Mouse (Mus musculus) adrenal gland, postnatal 10 days (tissue): ENCODE data around the gene Prlhr. TPM values are rescaled to one million over a fixed set of nuclear protein-coding genes. Genes with fewer than 3 reads are reported as not detected.
A peak's percentile ranks its signal among the peaks of the same experiment; 100 is the strongest.

ENCODE experiments used
- DNase-seq: peaks from one replicate; pipeline ENCODE4 v3.0.0; 2021; ENCODE audit warnings: mixed read lengths
- long read RNA-seq, 2 experiments: library from polyadenylated mRNA; stranded (forward); transcript quantifications; one replicate each; pipeline ENCODE4 v2.0.0; 2021
- total RNA-seq, 2 experiments: library from RNA; stranded (reverse); gene quantifications; 2 replicates each; pipeline ENCODE4 v1.2.3; 2021

Gene Prlhr
- 1 to 10 TPM; 1.0 to 2.7 TPM for total RNA-seq
- long read RNA-seq, experiment 1, partial matches to known transcripts: 0 of 1 reads
- long read RNA-seq, experiment 1, other reads (novel, unspliced or antisense): 0 of 1 reads
- long read RNA-seq, experiment 2: 0 reads

- DNase-seq: no peak
These were observed at the start of gene Prlhr for GRCm38 (mm10) chr19:60468254-60468762. Gene Prlhr (minus strand): TSS chr19:60468304.

- DNase-seq: no peak
These were observed 47.0 kb upstream of the Prlhr start for GRCm38 (mm10) chr19:60515064-60515463.

GRCm38 (mm10) chr19:60513431-60513830 is 45.3 kb upstream of the Prlhr start:
- peak; percentile 43 for DNase-seq

- no peak for DNase-seq
These were observed 32.1 kb upstream of the Prlhr start for GRCm38 (mm10) chr19:60500209-60500608.

- peak; percentile 6 for DNase-seq
These were observed 29.1 kb upstream of the Prlhr start for GRCm38 (mm10) chr19:60497171-60497570.

- no peak for DNase-seq
These were observed 27.7 kb upstream of the Prlhr start for GRCm38 (mm10) chr19:60495772-60496171.

- peak; percentile 41 for DNase-seq
These were observed 21.5 kb upstream of the Prlhr start for GRCm38 (mm10) chr19:60489566-60489965.

GRCm38 (mm10) chr19:60485261-60485660 is 17.2 kb upstream of the Prlhr start:
- no peak for DNase-seq

- no peak for DNase-seq
These were observed 10.8 kb upstream of the Prlhr start for GRCm38 (mm10) chr19:60478859-60479258.

GRCm38 (mm10) chr19:60477788-60478187 is 9.7 kb upstream of the Prlhr start:
- DNase-seq: no peak

- DNase-seq: peak; percentile 84
These were observed 742 bp upstream of the Prlhr start for GRCm38 (mm10) chr19:60468846-60469245.

GRCm38 (mm10) chr19:60467588-60468007 is 506 bp downstream of the Prlhr start:
- no peak for DNase-seq

- DNase-seq: peak; percentile 82
These were observed 1.0 kb downstream of the Prlhr start for GRCm38 (mm10) chr19:60466953-60467570.

- peak; percentile 12 for DNase-seq
These were observed 2.4 kb downstream of the Prlhr start for GRCm38 (mm10) chr19:60465726-60466125.

- peak; percentile 90 for DNase-seq
These were observed 4.2 kb downstream of the Prlhr start for GRCm38 (mm10) chr19:60463896-60464295.

- no peak for DNase-seq
These were observed 4.7 kb downstream of the Prlhr start for GRCm38 (mm10) chr19:60463440-60463839.

GRCm38 (mm10) chr19:60461476-60461875 is 6.6 kb downstream of the Prlhr start:
- DNase-seq: no peak

GRCm38 (mm10) chr19:60459680-60460079 is 8.4 kb downstream of the Prlhr start:
- DNase-seq: no peak

GRCm38 (mm10) chr19:60459071-60459470 is 9.0 kb downstream of the Prlhr start:
- DNase-seq: no peak

GRCm38 (mm10) chr19:60455791-60456190 is 12.3 kb downstream of the Prlhr start:
- no peak for DNase-seq

GRCm38 (mm10) chr19:60440531-60440930 is 27.6 kb downstream of the Prlhr start:
- no peak for DNase-seq

- no peak for DNase-seq
These were observed 28.0 kb downstream of the Prlhr start for GRCm38 (mm10) chr19:60440083-60440482.

GRCm38 (mm10) chr19:60437566-60438241 is 30.4 kb downstream of the Prlhr start:
- peak; percentile 53 for DNase-seq
